Mouse (Mus musculus): ENCODE measurements around the gene Igf2r. TPM values are rescaled to one million over a fixed set of nuclear protein-coding genes. Genes with fewer than 3 reads are reported as not detected.

Gene Igf2r
- polyA plus RNA-seq, 1 experiment from 2014 or later, result 13.0 TPM

GRCm38 (mm10) chr17:12724767-12725744, 44.4 kb downstream of the Igf2r start:
- WGBS (ENCODE audit: insufficient replicate concordance), result 58% methylated on average over 6 of the region's 6 CpGs

GRCm38 (mm10) chr17:12723986-12724766, 45.3 kb downstream of the Igf2r start:
- Histone ChIP-seq H3K27me3 (no peaks in the 10 kb centered on the region), H3K9me3 (replicated peaks) (no peaks in the 10 kb centered on the region), H3K9ac (no peak overlapping the region), H3K4me3 (replicated peaks) (no peak overlapping the region), H3K27ac (replicated peaks) (peak overlapping the region; percentile 57), H3K36me3 (replicated peaks) (peaks cover 14% of the 10 kb centered on the region), H3K4me2 (peak overlapping the region; percentile 3; the same call in 1 of the 2 replicates), H3K4me1 (replicated peaks) (peaks cover 38% of the 10 kb centered on the region)
- ATAC-seq (ENCODE audit: insufficient read depth), result peak; percentile 78
- WGBS (ENCODE audit: insufficient replicate concordance), result 32% methylated on average over 5 of the region's 5 CpGs

More at GRCm38 (mm10) chr17:12724767-12725744, 44.4 kb downstream of the Igf2r start:
- peaks cover 10% of the 10 kb centered on the region for H3K36me3 ChIP-seq (replicated peaks)
- H3K9me3 ChIP-seq (replicated peaks), result no peaks in the 10 kb centered on the region
- peaks cover 38% of the 10 kb centered on the region for H3K4me1 ChIP-seq (replicated peaks)
- no peak overlapping the region for H3K4me3 ChIP-seq (replicated peaks)
- no peak for ATAC-seq (ENCODE audit: insufficient read depth)
- no peak overlapping the region for H3K4me2 ChIP-seq
- H3K27ac ChIP-seq (replicated peaks), result peak overlapping the region; percentile 57
- no peaks in the 10 kb centered on the region for H3K27me3 ChIP-seq
- H3K9ac ChIP-seq, result no peak overlapping the region

GRCm38 (mm10) chr17:12722622-12723021, 46.8 kb downstream of the Igf2r start:
- peaks cover 40% of the 10 kb centered on the region for H3K4me1 ChIP-seq (replicated peaks)
- 59% methylated on average over 8 of the region's 8 CpGs for WGBS (ENCODE audit: insufficient replicate concordance)
- H3K9me3 ChIP-seq (replicated peaks), result no peaks in the 10 kb centered on the region
- no peak for ATAC-seq (ENCODE audit: insufficient read depth)
- H3K4me3 ChIP-seq (replicated peaks), result no peak overlapping the region
- H3K27ac ChIP-seq (replicated peaks), result no peak overlapping the region
- H3K36me3 ChIP-seq (replicated peaks), result peaks cover 21% of the 10 kb centered on the region
- H3K4me2 ChIP-seq, result no peak overlapping the region
- no peak overlapping the region for H3K9ac ChIP-seq
- no peaks in the 10 kb centered on the region for H3K27me3 ChIP-seq

GRCm38 (mm10) chr17:12721118-12721886, 48.2 kb downstream of the Igf2r start:
- Histone ChIP-seq H3K4me3 (replicated peaks) (no peak overlapping the region), H3K27ac (replicated peaks) (no peak overlapping the region), H3K36me3 (replicated peaks) (peaks cover 32% of the 10 kb centered on the region), H3K9me3 (replicated peaks) (no peaks in the 10 kb centered on the region), H3K27me3 (no peaks in the 10 kb centered on the region), H3K4me2 (no peak overlapping the region), H3K4me1 (replicated peaks) (peaks cover 41% of the 10 kb centered on the region), H3K9ac (no peak overlapping the region)
- WGBS (ENCODE audit: insufficient replicate concordance), result 54% methylated on average over 5 of the region's 5 CpGs
- no peak for ATAC-seq (ENCODE audit: insufficient read depth)

GRCm38 (mm10) chr17:12718251-12718650, 51.2 kb downstream of the Igf2r start:
- H3K4me3 ChIP-seq (replicated peaks), result no peak overlapping the region
- H3K27ac ChIP-seq (replicated peaks), result no peak overlapping the region
- ATAC-seq (ENCODE audit: insufficient read depth), result no peak
- WGBS (ENCODE audit: insufficient replicate concordance), result 59% methylated on average over 7 of the region's 7 CpGs
- no peaks in the 10 kb centered on the region for H3K27me3 ChIP-seq
- H3K9me3 ChIP-seq (replicated peaks), result no peaks in the 10 kb centered on the region
- H3K9ac ChIP-seq, result no peak overlapping the region
- H3K36me3 ChIP-seq (replicated peaks), result peaks cover 52% of the 10 kb centered on the region
- H3K4me1 ChIP-seq (replicated peaks), result peaks cover 30% of the 10 kb centered on the region; the same call in 1 of the 2 replicates
- no peak overlapping the region for H3K4me2 ChIP-seq

- Histone ChIP-seq H3K4me1 (replicated peaks) (peaks cover 27% of the 10 kb centered on the region; the same call in 1 of the 2 replicates), H3K27ac (replicated peaks) (no peak overlapping the region), H3K36me3 (replicated peaks) (peaks cover 52% of the 10 kb centered on the region), H3K4me3 (replicated peaks) (no peak overlapping the region), H3K4me2 (no peak overlapping the region), H3K9me3 (replicated peaks) (no peaks in the 10 kb centered on the region), H3K27me3 (no peaks in the 10 kb centered on the region), H3K9ac (no peak overlapping the region)
- WGBS (ENCODE audit: insufficient replicate concordance), result 46% methylated on average over 4 of the region's 4 CpGs
- ATAC-seq (ENCODE audit: insufficient read depth), result peak; percentile 47; the same call in 1 of the 2 replicates
Measured at GRCm38 (mm10) chr17:12717445-12717844, 52.0 kb downstream of the Igf2r start.

GRCm38 (mm10) chr17:12715032-12715431, 54.4 kb downstream of the Igf2r start:
- 23% methylated on average over 1 of the region's 1 CpGs for WGBS (ENCODE audit: insufficient replicate concordance)
- Histone ChIP-seq H3K9ac (no peak overlapping the region), H3K9me3 (replicated peaks) (no peaks in the 10 kb centered on the region), H3K4me3 (replicated peaks) (no peak overlapping the region), H3K36me3 (replicated peaks) (peaks cover 58% of the 10 kb centered on the region), H3K4me2 (no peak overlapping the region), H3K4me1 (replicated peaks) (peaks cover 25% of the 10 kb centered on the region; the same call in 1 of the 2 replicates), H3K27ac (replicated peaks) (no peak overlapping the region), H3K27me3 (no peaks in the 10 kb centered on the region)
- no peak for ATAC-seq (ENCODE audit: insufficient read depth)

GRCm38 (mm10) chr17:12714080-12714561, 55.3 kb downstream of the Igf2r start:
- no peak overlapping the region for H3K27ac ChIP-seq (replicated peaks)
- whole genome bisulfite sequencing (ENCODE audit: insufficient replicate concordance), result 30% methylated on average over 5 of the region's 5 CpGs
- H3K9me3 ChIP-seq (replicated peaks), result no peaks in the 10 kb centered on the region
- no peak overlapping the region for H3K4me3 ChIP-seq (replicated peaks)
- no peak overlapping the region for H3K9ac ChIP-seq
- ATAC-seq (ENCODE audit: insufficient read depth), result no peak
- H3K36me3 ChIP-seq (replicated peaks), result peaks cover 55% of the 10 kb centered on the region
- H3K4me1 ChIP-seq (replicated peaks), result peaks cover 25% of the 10 kb centered on the region; the same call in 1 of the 2 replicates
- H3K4me2 ChIP-seq, result no peak overlapping the region
- no peaks in the 10 kb centered on the region for H3K27me3 ChIP-seq

GRCm38 (mm10) chr17:12712993-12713392, 56.5 kb downstream of the Igf2r start:
- Histone ChIP-seq H3K9me3 (replicated peaks) (no peaks in the 10 kb centered on the region), H3K9ac (no peak overlapping the region), H3K4me3 (replicated peaks) (no peak overlapping the region), H3K27ac (replicated peaks) (no peak overlapping the region), H3K27me3 (no peaks in the 10 kb centered on the region), H3K4me1 (replicated peaks) (peaks cover 25% of the 10 kb centered on the region; the same call in 1 of the 2 replicates), H3K36me3 (replicated peaks) (peaks cover 55% of the 10 kb centered on the region), H3K4me2 (no peak overlapping the region)
- WGBS (ENCODE audit: insufficient replicate concordance), result 47% methylated on average over 3 of the region's 3 CpGs
- ATAC-seq (ENCODE audit: insufficient read depth), result no peak

- peaks cover 18% of the 10 kb centered on the region; the same call in 1 of the 2 replicates for H3K4me1 ChIP-seq (replicated peaks)
- H3K9ac ChIP-seq, result no peak overlapping the region
- no peak for ATAC-seq (ENCODE audit: insufficient read depth)
- peaks cover 49% of the 10 kb centered on the region for H3K36me3 ChIP-seq (replicated peaks)
- no peaks in the 10 kb centered on the region for H3K9me3 ChIP-seq (replicated peaks)
- H3K4me2 ChIP-seq, result no peak overlapping the region
- H3K4me3 ChIP-seq (replicated peaks), result no peak overlapping the region
- no peaks in the 10 kb centered on the region for H3K27me3 ChIP-seq
- H3K27ac ChIP-seq (replicated peaks), result no peak overlapping the region
Measured at GRCm38 (mm10) chr17:12712191-12712590, 57.3 kb downstream of the Igf2r start.
